Mouse (Mus musculus): ENCODE measurements around the gene Fndc7. TPM values are rescaled to one million over a fixed set of nuclear protein-coding genes. Genes with fewer than 3 reads are reported as not detected.
"Not testable (repeated sequence)": the region's sequence is repeated elsewhere in the genome, so short reads cannot be mapped to it uniquely, and the experiment has no call there.

The Fndc7 gene
- polyA plus RNA-seq, 2 experiments, result 0.23 to 0.35 TPM

DNA sequence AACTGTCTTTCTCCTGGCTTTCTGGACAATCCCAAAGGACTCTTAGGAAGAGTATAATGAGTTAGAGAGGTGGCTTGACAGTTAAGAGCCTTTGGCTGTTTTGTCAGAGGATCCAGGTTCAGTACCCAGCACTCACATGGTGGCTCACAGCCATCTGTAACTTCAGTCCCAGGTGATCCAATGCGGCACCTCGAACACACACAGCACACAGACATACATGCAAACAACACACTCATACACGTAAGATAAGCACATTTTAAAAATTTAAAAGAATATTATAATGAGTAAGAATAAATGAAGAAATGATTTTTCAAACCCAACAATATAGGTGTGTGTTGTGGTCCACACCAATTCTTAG is 2.2 kb downstream of the Fndc7 start:
- WGBS, result 96% methylated on average over 3 of the region's 3 CpGs
- no peak for ATAC-seq (ENCODE audit: low FRiP score, low read depth)

DNA sequence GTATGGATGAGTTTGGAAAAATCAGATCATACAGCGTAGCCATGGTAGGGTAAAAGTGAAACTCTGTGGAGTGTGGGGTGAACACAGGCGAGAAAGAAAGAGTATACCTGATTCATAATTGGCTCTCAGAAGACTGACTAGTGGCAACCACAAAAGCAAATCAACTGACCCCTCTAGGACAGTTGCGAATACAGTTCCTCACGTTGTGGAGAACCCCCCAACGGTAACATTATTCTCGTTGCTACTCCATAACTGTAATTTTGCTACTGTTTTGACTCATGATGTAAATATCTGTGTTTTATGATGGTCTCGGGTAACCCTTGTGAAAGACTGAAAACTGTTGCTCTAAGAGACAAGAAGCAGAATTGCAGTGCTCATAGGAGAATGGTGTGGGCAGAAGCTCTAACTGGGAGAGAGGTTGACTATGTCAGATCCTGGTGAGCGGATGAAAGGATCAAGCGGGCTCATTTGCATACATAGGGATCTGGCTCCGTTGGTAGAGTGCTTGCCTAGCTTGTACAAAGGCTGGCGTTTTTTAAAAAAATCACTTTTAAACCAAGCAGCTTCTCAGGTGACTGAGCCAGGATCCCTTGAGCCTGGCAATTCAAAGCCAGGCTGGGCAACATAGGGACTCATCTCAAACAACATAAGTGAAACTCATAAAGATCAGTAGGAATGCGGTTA is 2.7 kb downstream of the Fndc7 start:
- WGBS, result 70% methylated on average over 12 of the region's 12 CpGs
- no peaks in the 10 kb centered on the region for H3K9me3 ChIP-seq (ENCODE audit: control insufficient read depth, low read length)
- ATAC-seq (ENCODE audit: low FRiP score, low read depth) (no peak), DNase-seq (ENCODE audit: low spot score) (no peak)
- H3K27ac ChIP-seq (replicated peaks; ENCODE audit: low read depth, low read length), result no peak overlapping the region
- no peak overlapping the region for H3K4me2 ChIP-seq (replicated peaks; ENCODE audit: low read depth, low read length, severe bottlenecking)
- H3K4me3 ChIP-seq (replicated peaks; ENCODE audit: low read length), result no peak overlapping the region
- no peaks in the 10 kb centered on the region for H3K27me3 ChIP-seq (ENCODE audit: control insufficient read depth, insufficient read depth, low read length)
- H3K4me1 ChIP-seq (ENCODE audit: control insufficient read depth, insufficient read depth, low read length), result 0 out of 2 replicates have a peak, but pooled peaks cover 5% of the 10 kb centered on the region
- H3K36me3 ChIP-seq (ENCODE audit: control insufficient read depth, insufficient read depth, low read length), result no peaks in the 10 kb centered on the region
- TF ChIP-seq POLR2A (IDR thresholded peaks at IDR 0.05; ENCODE audit: borderline replicate concordance, extremely low read depth, insufficient read depth, insufficient read length), result no peak
- no peak overlapping the region for H3K9ac ChIP-seq (ENCODE audit: low read depth, low read length, severe bottlenecking)

More for the DNA sequence above, 2.2 kb downstream of the Fndc7 start:
- Histone ChIP-seq H3K27ac (replicated peaks; ENCODE audit: low read depth, low read length) (no peak overlapping the region), H3K9me3 (ENCODE audit: control insufficient read depth, low read length) (no peaks in the 10 kb centered on the region), H3K27me3 (ENCODE audit: control insufficient read depth, insufficient read depth, low read length) (no peaks in the 10 kb centered on the region), H3K9ac (ENCODE audit: low read depth, low read length, severe bottlenecking) (no peak overlapping the region), H3K4me3 (replicated peaks; ENCODE audit: low read length) (no peak overlapping the region), H3K4me2 (replicated peaks; ENCODE audit: low read depth, low read length, severe bottlenecking) (no peak overlapping the region), H3K4me1 (ENCODE audit: control insufficient read depth, insufficient read depth, low read length) (0 out of 2 replicates have a peak, but pooled peaks cover 5% of the 10 kb centered on the region), H3K36me3 (ENCODE audit: control insufficient read depth, insufficient read depth, low read length) (no peaks in the 10 kb centered on the region)
- DNase-seq (ENCODE audit: low spot score), result no peak
- no peak for TF ChIP-seq POLR2A (IDR thresholded peaks at IDR 0.05; ENCODE audit: borderline replicate concordance, extremely low read depth, insufficient read depth, insufficient read length)

- H3K4me3 ChIP-seq (replicated peaks; ENCODE audit: low read length), result no peak overlapping the region
- TF ChIP-seq POLR2A (IDR thresholded peaks at IDR 0.05; ENCODE audit: borderline replicate concordance, extremely low read depth, insufficient read depth, insufficient read length), result no peak
- no peak overlapping the region for H3K4me2 ChIP-seq (replicated peaks; ENCODE audit: low read depth, low read length, severe bottlenecking)
- no peaks in the 10 kb centered on the region for H3K27me3 ChIP-seq (ENCODE audit: control insufficient read depth, insufficient read depth, low read length)
- no peaks in the 10 kb centered on the region for H3K36me3 ChIP-seq (ENCODE audit: control insufficient read depth, insufficient read depth, low read length)
- H3K9ac ChIP-seq (ENCODE audit: low read depth, low read length, severe bottlenecking), result no peak overlapping the region
- H3K4me1 ChIP-seq (ENCODE audit: control insufficient read depth, insufficient read depth, low read length), result peaks cover 13% of the 10 kb centered on the region; the same call in 1 of the 2 replicates
- DNase-seq (ENCODE audit: low spot score) (no peak), ATAC-seq (ENCODE audit: low FRiP score, low read depth) (no peak)
- H3K9me3 ChIP-seq (ENCODE audit: control insufficient read depth, low read length), result no peaks in the 10 kb centered on the region
- 60% methylated on average over 9 of the region's 9 CpGs for WGBS
- no peak overlapping the region for H3K27ac ChIP-seq (replicated peaks; ENCODE audit: low read depth, low read length)
Measured at GRCm38 (mm10) chr3:108885686-108886530, 3.9 kb downstream of the Fndc7 start.

GRCm38 (mm10) chr3:108884706-108885289 is 5.0 kb downstream of the Fndc7 start:
- no peak for DNase-seq (ENCODE audit: low spot score)
- Histone ChIP-seq H3K4me1 (ENCODE audit: control insufficient read depth, insufficient read depth, low read length) (peaks cover 18% of the 10 kb centered on the region; the same call in 1 of the 2 replicates), H3K27me3 (ENCODE audit: control insufficient read depth, insufficient read depth, low read length) (no peaks in the 10 kb centered on the region), H3K9me3 (ENCODE audit: control insufficient read depth, low read length) (no peaks in the 10 kb centered on the region), H3K4me3 (replicated peaks; ENCODE audit: low read length) (no peak overlapping the region), H3K36me3 (ENCODE audit: control insufficient read depth, insufficient read depth, low read length) (no peaks in the 10 kb centered on the region), H3K9ac (ENCODE audit: low read depth, low read length, severe bottlenecking) (no peak overlapping the region), H3K27ac (replicated peaks; ENCODE audit: low read depth, low read length) (no peak overlapping the region), H3K4me2 (replicated peaks; ENCODE audit: low read depth, low read length, severe bottlenecking) (no peak overlapping the region)
- ATAC-seq (ENCODE audit: low FRiP score, low read depth), result no peak
- no peak for TF ChIP-seq POLR2A (IDR thresholded peaks at IDR 0.05; ENCODE audit: borderline replicate concordance, extremely low read depth, insufficient read depth, insufficient read length)
- 71% methylated on average over 8 of the region's 8 CpGs for WGBS

GRCm38 (mm10) chr3:108883067-108883466 is 6.7 kb downstream of the Fndc7 start:
- no peak for ATAC-seq (ENCODE audit: low FRiP score, low read depth)
- Histone ChIP-seq H3K4me1 (ENCODE audit: control insufficient read depth, insufficient read depth, low read length) (peaks cover 18% of the 10 kb centered on the region; the same call in 1 of the 2 replicates), H3K4me3 (replicated peaks; ENCODE audit: low read length) (no peak overlapping the region), H3K27ac (replicated peaks; ENCODE audit: low read depth, low read length) (no peak overlapping the region), H3K4me2 (replicated peaks; ENCODE audit: low read depth, low read length, severe bottlenecking) (no peak overlapping the region), H3K9ac (ENCODE audit: low read depth, low read length, severe bottlenecking) (no peak overlapping the region), H3K9me3 (ENCODE audit: control insufficient read depth, low read length) (no peaks in the 10 kb centered on the region), H3K36me3 (ENCODE audit: control insufficient read depth, insufficient read depth, low read length) (no peaks in the 10 kb centered on the region), H3K27me3 (ENCODE audit: control insufficient read depth, insufficient read depth, low read length) (no peaks in the 10 kb centered on the region)
- WGBS, result 76% methylated on average over 2 of the region's 2 CpGs
- DNase-seq (ENCODE audit: low spot score), result no peak
- no peak for TF ChIP-seq POLR2A (IDR thresholded peaks at IDR 0.05; ENCODE audit: borderline replicate concordance, extremely low read depth, insufficient read depth, insufficient read length)

DNA sequence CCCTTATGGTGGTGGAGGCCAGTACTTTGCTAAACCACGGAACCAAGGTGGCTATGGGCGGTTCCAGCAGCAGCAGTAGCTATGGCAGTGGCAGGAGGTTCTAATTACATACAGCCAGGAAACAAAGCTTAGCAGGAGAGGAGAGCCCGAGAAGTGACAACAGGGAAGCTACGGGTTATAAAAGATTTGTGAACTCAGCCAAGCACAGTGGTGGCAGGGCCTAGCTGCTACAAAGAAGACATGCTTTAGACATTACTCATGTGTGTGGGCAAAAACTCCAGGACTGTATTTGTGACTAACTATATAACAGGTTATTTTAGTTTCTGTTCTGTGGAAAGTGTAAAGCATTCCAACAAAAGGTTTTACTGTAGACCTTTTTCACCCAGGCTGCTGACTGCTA is 7.9 kb downstream of the Fndc7 start:
- not testable (repeated sequence) for H3K9me3 ChIP-seq (ENCODE audit: control insufficient read depth, low read length); H3K27me3 ChIP-seq (ENCODE audit: control insufficient read depth, insufficient read depth, low read length); H3K36me3 ChIP-seq (ENCODE audit: control insufficient read depth, insufficient read depth, low read length); ATAC-seq (ENCODE audit: low FRiP score, low read depth); H3K9ac ChIP-seq (ENCODE audit: low read depth, low read length, severe bottlenecking); H3K4me2 ChIP-seq (replicated peaks; ENCODE audit: low read depth, low read length, severe bottlenecking); H3K4me3 ChIP-seq (replicated peaks; ENCODE audit: low read length)
- WGBS, result 12% methylated on average over 4 of the region's 4 CpGs
- 0 out of 2 replicates have a peak overlapping the region, but pooled peaks have one; percentile 38 for H3K27ac ChIP-seq (replicated peaks; ENCODE audit: low read depth, low read length)
- H3K4me1 ChIP-seq (ENCODE audit: control insufficient read depth, insufficient read depth, low read length), result peaks cover 18% of the 10 kb centered on the region; the same call in 1 of the 2 replicates
- DNase-seq (ENCODE audit: low spot score), result peak; percentile 18
